Comparison of ENCODE assay signal across 9 mouse cellular contexts in the genomic region with DNA sequence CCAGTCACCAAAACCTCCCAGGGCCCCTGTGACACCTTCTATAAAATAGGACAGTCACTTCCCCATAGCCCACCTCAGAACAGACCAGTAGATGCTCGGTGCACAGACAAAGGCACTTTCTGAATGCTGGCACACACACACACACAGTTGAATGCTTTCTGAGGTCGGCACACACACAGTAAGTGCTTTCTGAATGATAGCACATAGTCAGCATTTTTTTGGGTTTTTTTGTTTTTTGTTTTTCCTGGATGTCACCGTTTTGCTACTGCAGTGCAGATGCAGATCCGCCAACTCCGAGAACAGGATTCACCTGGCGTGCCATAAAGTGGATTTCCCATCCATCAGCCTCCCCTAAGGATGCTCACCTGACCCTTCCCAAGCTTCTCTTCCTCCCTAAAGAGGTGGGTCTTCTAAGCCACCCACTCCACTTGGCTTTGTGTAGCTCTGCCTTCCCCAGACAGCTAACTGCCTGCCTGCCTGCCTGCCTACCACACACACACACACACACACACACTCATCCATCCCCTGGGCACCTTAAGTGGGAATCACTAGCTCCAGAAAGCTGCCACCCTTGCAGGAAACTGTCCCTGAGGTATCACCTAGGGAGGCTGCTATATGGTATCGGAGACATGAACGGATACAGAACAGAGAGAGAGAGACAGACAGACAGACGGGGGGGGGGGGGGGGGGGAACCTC. TPM values are rescaled to one million over a fixed set of nuclear protein-coding genes. Genes with fewer than 3 reads are reported as not detected.
A peak's percentile ranks its signal among the peaks of the same experiment; 100 is the strongest.
DNase-seq lines count a peak whose midpoint lies in the region; ATAC-seq and TF ChIP-seq lines count a peak whose summit lies in the region.
"Had no signal": no experiment of that assay in that cellular context is flagged by ENCODE, and none has a peak within 500 bp of the region (broad histone marks: within the 10 kb centered on the region; RNA-seq: fewer than 3 reads in every experiment).

No protein-coding gene starts in this region.

- peak overlapping the region; percentile 2; the same call in 1 of the 2 replicates for H3K4me2 ChIP-seq in kidney, embryonic 15.5 days
- peak overlapping the region; percentile 87 for H3K4me2 ChIP-seq in embryonic facial prominence, embryonic 13.5 days
- peak overlapping the region; percentile 91 for H3K4me2 ChIP-seq in limb, embryonic 13.5 days (replicated peaks)

- WGBS in kidney, embryonic 15.5 days = 73% methylated on average over 8 of the region's 9 CpGs
- 75% methylated on average over 8 of the region's 9 CpGs for WGBS in embryonic facial prominence, embryonic 13.5 days
- 72% methylated on average over 9 of the region's 9 CpGs for WGBS in limb, embryonic 13.5 days

- no peak for TF ChIP-seq RAD21 in MEL (IDR thresholded peaks at IDR 0.05; ENCODE audit: low read depth, low read length)

- H3K36me3 ChIP-seq in kidney, embryonic 15.5 days = no peaks in the 10 kb centered on the region
- H3K36me3 ChIP-seq in MEL (ENCODE audit: control insufficient read depth in 1 of 2, insufficient read depth in 2 of 2, low read length in 2 of 2) = no peaks in the 10 kb centered on the region
- no peaks in the 10 kb centered on the region for H3K36me3 ChIP-seq in embryonic facial prominence, embryonic 13.5 days
- no peaks in the 10 kb centered on the region for H3K36me3 ChIP-seq in limb, embryonic 13.5 days

- TF ChIP-seq POLR2A in MEL (IDR thresholded peaks at IDR 0.05; ENCODE audit: control insufficient read depth in 1 of 2, insufficient read depth in 1 of 2, low read depth in 1 of 2, low read length in 2 of 2, poor library complexity in 1 of 2) = no peak

- H3K4me1 ChIP-seq in kidney, embryonic 15.5 days = peaks cover 80% of the 10 kb centered on the region
- peaks cover 0 to 13% of the 10 kb centered on the region in 2 experiments; a peak in 2 of 4 replicates for H3K4me1 ChIP-seq in MEL (ENCODE audit: control insufficient read depth in 1 of 2, insufficient read depth in 2 of 2, low read length in 2 of 2)
- peaks cover 78% of the 10 kb centered on the region for H3K4me1 ChIP-seq in embryonic facial prominence, embryonic 13.5 days
- peaks cover 77% of the 10 kb centered on the region for H3K4me1 ChIP-seq in limb, embryonic 13.5 days

- no peak for DNase-seq in kidney, adult 9 months
- no peak for DNase-seq in MEL (ENCODE audit: low read depth, low spot score)
- no peak for DNase-seq in adrenal gland, adult 2 months
- no peak for DNase-seq in urinary bladder, postnatal 4 days (ENCODE audit: low spot score in 2 of 2)
- no peak for DNase-seq in adrenal gland, postnatal 4 days (ENCODE audit: low spot score in 2 of 2)

- no peaks in the 10 kb centered on the region for H3K9me3 ChIP-seq in kidney, embryonic 15.5 days (replicated peaks)
- H3K9me3 ChIP-seq in MEL (replicated peaks; ENCODE audit: insufficient read depth, low read length) = no peaks in the 10 kb centered on the region
- H3K9me3 ChIP-seq in embryonic facial prominence, embryonic 13.5 days = no peaks in the 10 kb centered on the region
- H3K9me3 ChIP-seq in limb, embryonic 13.5 days = no peaks in the 10 kb centered on the region

- H3K4me3 ChIP-seq in kidney, embryonic 15.5 days (replicated peaks) = no peak overlapping the region
- no peak overlapping the region for H3K4me3 ChIP-seq in MEL (ENCODE audit: control insufficient read depth in 1 of 2, insufficient read depth in 1 of 2, low read depth in 2 of 2, low read length in 2 of 2)
- H3K4me3 ChIP-seq in embryonic facial prominence, embryonic 13.5 days = no peak overlapping the region
- H3K4me3 ChIP-seq in limb, embryonic 13.5 days = no peak overlapping the region

- H3K27ac ChIP-seq in kidney, embryonic 15.5 days = no peak overlapping the region
- H3K27ac ChIP-seq in MEL (ENCODE audit: control insufficient read depth, low read depth, low read length) = no peak overlapping the region
- H3K27ac ChIP-seq in embryonic facial prominence, embryonic 13.5 days = no peak overlapping the region
- H3K27ac ChIP-seq in limb, embryonic 13.5 days = no peak overlapping the region
- H3K27ac ChIP-seq: liver, embryonic 14.5 days had no signal

- no peak overlapping the region for H3K9ac ChIP-seq in kidney, embryonic 15.5 days
- H3K9ac ChIP-seq in MEL (ENCODE audit: control insufficient read depth, low read depth, low read length, poor library complexity, severe bottlenecking) = no peak overlapping the region
- no peak overlapping the region for H3K9ac ChIP-seq in embryonic facial prominence, embryonic 13.5 days
- H3K9ac ChIP-seq in limb, embryonic 13.5 days = peak overlapping the region; percentile 31; the same call in 1 of the 2 replicates
- H3K9ac ChIP-seq: liver, embryonic 14.5 days had no signal

- TF ChIP-seq EP300 in MEL (IDR thresholded peaks at IDR 0.05; ENCODE audit: low read depth in 1 of 2, low read length in 2 of 2) = no peak

- H3K27me3 ChIP-seq in kidney, embryonic 15.5 days = no peaks in the 10 kb centered on the region
- no peaks in the 10 kb centered on the region for H3K27me3 ChIP-seq in MEL (ENCODE audit: control insufficient read depth in 1 of 2, insufficient read depth in 2 of 2, low read length in 2 of 2)
- no peaks in the 10 kb centered on the region for H3K27me3 ChIP-seq in embryonic facial prominence, embryonic 13.5 days
- H3K27me3 ChIP-seq in limb, embryonic 13.5 days = no peaks in the 10 kb centered on the region

- ATAC-seq in kidney, embryonic 15.5 days (replicated peaks; ENCODE audit: low FRiP score) = no peak
- no peak for ATAC-seq in embryonic facial prominence, embryonic 13.5 days (ENCODE audit: insufficient number of reproducible peaks, insufficient read depth, low FRiP score, low TSS enrichment, low read depth)
- ATAC-seq in limb, embryonic 13.5 days (ENCODE audit: low FRiP score, low read depth) = no peak

- H3K79me2 ChIP-seq in MEL (ENCODE audit: control insufficient read depth, insufficient read depth, low read length, poor library complexity) = peaks cover 73% of the 10 kb centered on the region

- TF ChIP-seq CTCF in MEL (IDR thresholded peaks at IDR 0.05 in 2 of 3, conservative IDR thresholded peaks at IDR 0.05 in 1 of 3; ENCODE audit: control insufficient read depth in 1 of 3, insufficient read depth in 1 of 3, low read depth in 2 of 3, low read length in 3 of 3, poor library complexity in 1 of 3, severe bottlenecking in 1 of 3) = no peak

TF ChIP-seq in MEL, 35 proteins besides CTCF, POLR2A, EP300 and RAD21:
- TF ChIP-seq ZKSCAN1 (IDR thresholded peaks at IDR 0.05; ENCODE audit: low read depth, low read length) (peak; percentile 79; the same call in 1 of the 2 replicates), CHD1 (IDR thresholded peaks at IDR 0.05; ENCODE audit: low read depth, low read length) (no peak)

RNA-seq across cellular contexts. Expression of a gene that starts 3.2 kb away (rescaled TPM):
- 27.5 and 28.8 TPM in 2 replicates for polyA plus RNA-seq in kidney, embryonic 15.5 days (2015; fragmentation: Nextera tagmentation; extraction: Ambion mirVana)
- 5.0 and 7.7 TPM in 2 replicates for total RNA-seq in MEL (2012; rRNA removed)
- polyA plus RNA-seq in MEL (2012; ENCODE audit: insufficient read depth in 1 of 2, insufficient read length in 2 of 2, low read depth in 1 of 2, low replicate concordance in 2 of 2, missing spikeins in 1 of 2) = 10 to 100 TPM in 1 of 2 experiments, not detected in 1; 46.8 TPM
- 35.1 and 36.2 TPM in 2 replicates for polyA plus RNA-seq in embryonic facial prominence, embryonic 13.5 days (2015; fragmentation: Nextera tagmentation; extraction: Ambion mirVana)
- 33.9 and 34.9 TPM in 2 replicates for polyA plus RNA-seq in limb, embryonic 13.5 days (2015; fragmentation: Nextera tagmentation; extraction: Ambion mirVana)
- total RNA-seq in adrenal gland, adult 2 months (2021) = 100 to 1,000 TPM; 149 to 340 TPM
- 183 and 229 TPM in 2 replicates for polyA plus RNA-seq in adrenal gland, adult 2 months (2012; rRNA removed)
- total RNA-seq in adrenal gland, postnatal 4 days (2021) = 100 to 1,000 TPM; 240 to 243 TPM

Comparison
In these comparisons a context has a peak if more than half of its experiments do, and no peak if none do; other contexts are left out.
1. H3K4me2 ChIP-seq: peak in every context shown above with its lines; median percentile 91 in limb, embryonic 13.5 days; 87 in embryonic facial prominence, embryonic 13.5 days; 2 in kidney, embryonic 15.5 days.